Mouse (Mus musculus) G1E (cell line): Measurements from ENCODE around the gene Ntmt1.
A peak's percentile ranks its signal among the peaks of the same experiment; 100 is the strongest.

Experiments
- CTCF ChIP-seq: IDR thresholded peaks from 2 replicates; pipeline ENCODE4 v1.5.1; 2012; ENCODE audit warnings: low read depth, low read length, inconsistent platforms, mixed read lengths
- GATA1 ChIP-seq: IDR thresholded peaks from 2 replicates; pipeline ENCODE4 v1.6.1; 2012; ENCODE audit warnings: borderline replicate concordance, low read length, inconsistent platforms, mixed read lengths
- GATA2 ChIP-seq: IDR thresholded peaks from 2 replicates; pipeline ENCODE4 v1.6.1; 2012; ENCODE audit warnings: low read depth, low read length, inconsistent platforms, borderline replicate concordance
- POLR2AphosphoS5 ChIP-seq: IDR thresholded peaks from 2 replicates; pipeline ENCODE4 v1.6.1; 2012; ENCODE audit warnings: low read depth, low read length, inconsistent platforms; ENCODE audit not compliant: insufficient replicate concordance
- TAL1 ChIP-seq: conservative IDR thresholded peaks from 2 replicates; pipeline ENCODE4 v1.6.1; 2012; ENCODE audit warnings: low read depth, low read length, inconsistent platforms, mixed read lengths

DNA sequence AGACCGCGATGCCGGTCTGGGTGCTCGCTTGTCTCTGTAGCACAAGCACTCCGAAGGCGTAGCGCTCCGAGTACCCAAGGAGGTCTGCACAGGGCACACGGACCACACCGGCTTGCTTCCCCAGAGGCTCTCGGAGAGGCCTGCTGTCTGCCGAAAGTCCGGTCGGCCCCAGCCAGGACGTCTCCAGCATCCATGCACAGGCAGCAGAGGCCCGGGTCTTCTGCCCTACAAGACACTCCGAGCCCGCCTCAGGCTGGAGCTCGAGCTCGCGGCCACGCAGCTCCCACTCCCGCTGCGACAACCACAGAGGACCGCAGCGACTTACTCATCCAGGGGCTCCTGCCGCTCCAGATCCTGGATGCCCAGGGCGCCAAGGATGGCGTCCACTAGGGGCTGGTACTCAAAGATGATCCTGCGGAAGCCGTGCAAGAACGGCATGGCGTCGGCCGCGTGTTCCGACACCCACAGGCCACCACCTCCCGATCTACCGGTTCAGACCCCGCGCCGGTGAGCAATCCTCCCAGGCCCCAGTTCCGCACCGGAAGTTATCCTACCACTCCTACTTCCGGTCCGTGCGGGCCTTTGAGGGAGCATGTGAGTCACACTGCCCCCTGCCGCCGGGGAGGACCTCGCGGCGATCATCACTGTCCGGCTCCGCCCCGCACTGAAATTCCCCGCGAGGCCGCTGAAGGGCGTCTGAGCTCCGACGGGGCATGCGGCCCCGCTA, 20.3 kb downstream of the Ntmt1 start:
- TF ChIP-seq GATA1 = no peak
- no peak for TF ChIP-seq GATA2
- peak; percentile 51; the same call in 1 of the 2 replicates for TF ChIP-seq CTCF
- TF ChIP-seq TAL1 = no peak
- no peak for TF ChIP-seq POLR2AphosphoS5
